Mouse (Mus musculus): ENCODE data around the gene Rab27a.

DNA sequence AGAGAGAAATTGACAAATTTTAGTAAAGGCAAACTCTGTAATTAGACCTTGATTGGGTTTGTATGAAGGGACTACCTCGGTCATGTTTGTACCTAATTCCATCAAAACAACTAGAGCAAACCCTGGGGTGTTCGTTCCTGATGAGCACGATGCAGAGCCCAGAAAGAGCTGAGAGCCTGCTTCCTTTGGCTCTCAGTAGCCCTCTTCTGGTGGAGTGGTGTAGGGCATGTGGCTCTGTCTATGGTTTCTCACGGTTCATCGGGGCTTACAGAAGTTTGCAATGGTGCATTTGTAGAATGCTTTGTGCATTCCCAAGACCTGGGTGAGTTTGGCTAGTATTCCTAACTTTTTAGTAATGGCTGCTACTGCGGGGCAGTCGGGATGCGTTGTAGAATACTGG, 77.1 kb downstream of the Rab27a start:
- no peak for TF ChIP-seq USF1 (IDR thresholded peaks at IDR 0.05; ENCODE audit: low read depth, low read length)
- TF ChIP-seq E2F4 (IDR thresholded peaks at IDR 0.05; ENCODE audit: insufficient replicate concordance, low read depth, low read length) = no peak

Measured in CH12.LX (cell line).